Mouse (Mus musculus) gastrocnemius, postnatal 4 days (tissue): Measurements from ENCODE around the gene Fads3. TPM values are rescaled to one million over a fixed set of nuclear protein-coding genes. Genes with fewer than 3 reads are reported as not detected.

Source experiments
- DNase-seq, 2 experiments: peaks; one replicate each; pipeline ENCODE4 v3.0.0; 2021 to 2022; ENCODE audit warnings: low spot score in 2 of 2, mixed read lengths in 2 of 2
- total RNA-seq, 2 experiments: library from RNA; stranded (reverse); gene quantifications; 2 replicates each; pipeline ENCODE4 v1.2.3; 2021

The Fads3 gene
- total RNA-seq, 2 experiments from 2014 or later: 16.8 to 28.4 TPM

DNA sequence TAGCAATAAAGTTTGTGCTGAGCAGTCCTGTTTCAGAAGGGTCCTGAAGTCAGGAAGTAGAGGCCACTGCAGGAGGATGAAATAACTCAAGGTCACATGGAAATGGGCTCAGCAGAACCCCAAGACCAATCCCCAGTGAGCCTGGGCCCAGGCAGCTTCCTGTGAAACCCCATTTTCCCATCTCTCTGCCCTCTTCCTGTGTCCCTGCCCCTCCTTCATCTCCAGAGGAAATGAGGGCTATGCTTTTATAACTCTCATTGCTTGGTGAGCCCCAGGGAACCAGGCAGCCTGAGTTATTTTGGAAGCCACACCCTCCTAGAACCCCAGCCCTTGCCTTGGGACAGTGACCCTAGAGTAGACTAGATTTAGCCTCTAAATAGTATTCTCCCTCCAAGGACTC lies 8.2 kb downstream of the Fads3 start:
- no peak for DNase-seq

DNA sequence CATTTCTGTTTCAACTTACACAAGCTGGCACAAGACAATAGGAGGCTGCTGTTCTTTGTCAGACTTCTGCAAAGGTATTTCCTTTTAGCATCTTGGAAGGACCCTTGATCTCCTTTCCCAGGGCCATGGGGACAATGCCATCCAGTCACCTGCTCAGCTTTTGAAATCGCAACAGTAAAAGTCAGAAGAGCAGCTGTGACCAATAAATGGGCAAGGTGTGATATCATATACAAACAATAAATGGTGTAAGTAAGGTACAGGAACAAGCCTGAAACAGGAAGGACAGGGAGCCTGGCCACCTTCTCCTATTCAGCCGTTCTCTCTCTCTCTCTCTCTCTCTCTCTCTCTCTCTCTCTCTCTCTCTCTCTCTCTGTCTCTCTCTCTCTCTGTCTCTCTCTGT lies 9.1 kb downstream of the Fads3 start:
- no peak for DNase-seq

- DNase-seq: no peak
Measured at GRCm38 (mm10) chr19:10052698-10053097, 11.3 kb downstream of the Fads3 start.

- DNase-seq: no peak
Measured at GRCm38 (mm10) chr19:10053692-10054260, 12.4 kb downstream of the Fads3 start.

GRCm38 (mm10) chr19:10054361-10055075 lies 13.1 kb downstream of the Fads3 start:
- DNase-seq: no peak

- DNase-seq: no peak
Measured at GRCm38 (mm10) chr19:10055261-10055660, 13.9 kb downstream of the Fads3 start.

- DNase-seq: no peak
Measured at GRCm38 (mm10) chr19:10055783-10056660, 14.7 kb downstream of the Fads3 start.

GRCm38 (mm10) chr19:10056686-10057085 lies 15.3 kb downstream of the Fads3 start:
- no peak for DNase-seq

- DNase-seq: no peak
Measured at GRCm38 (mm10) chr19:10057486-10058351, 16.4 kb downstream of the Fads3 start.

- DNase-seq: no peak
Measured at GRCm38 (mm10) chr19:10058352-10058825, 17.0 kb downstream of the Fads3 start.

GRCm38 (mm10) chr19:10058876-10059427 lies 17.6 kb downstream of the Fads3 start:
- DNase-seq: no peak

DNA sequence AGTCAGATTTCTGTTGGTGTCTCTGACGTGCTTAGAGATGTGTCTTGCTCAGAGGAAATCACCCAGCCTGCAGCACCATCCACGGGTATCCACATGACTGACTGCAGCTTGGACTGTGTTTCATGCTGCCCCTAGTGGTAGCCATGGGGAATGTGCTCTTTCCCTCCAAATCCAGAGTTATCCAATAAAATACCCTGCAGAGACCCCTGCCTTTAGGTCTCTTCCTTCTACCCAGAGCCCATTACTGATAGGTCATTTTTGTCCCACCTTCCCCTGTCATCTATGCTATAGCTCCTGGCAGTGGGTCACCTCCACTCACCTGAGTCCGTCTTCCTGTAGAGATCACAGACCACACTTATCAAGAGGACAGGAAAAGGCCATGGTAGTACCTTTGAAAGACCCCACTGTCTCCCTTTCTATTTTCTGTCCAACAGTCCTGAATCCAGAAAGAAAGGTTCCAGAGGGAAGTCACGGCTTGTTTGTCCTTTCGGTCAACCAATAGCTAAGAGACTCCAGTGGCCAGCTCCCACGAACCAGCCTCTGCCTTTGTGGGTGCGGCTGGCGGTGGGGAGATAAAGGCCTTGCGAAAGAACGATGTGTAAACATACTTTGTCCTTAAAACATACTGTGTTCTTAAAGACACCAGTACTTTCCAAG lies 18.7 kb downstream of the Fads3 start:
- no peak for DNase-seq

DNA sequence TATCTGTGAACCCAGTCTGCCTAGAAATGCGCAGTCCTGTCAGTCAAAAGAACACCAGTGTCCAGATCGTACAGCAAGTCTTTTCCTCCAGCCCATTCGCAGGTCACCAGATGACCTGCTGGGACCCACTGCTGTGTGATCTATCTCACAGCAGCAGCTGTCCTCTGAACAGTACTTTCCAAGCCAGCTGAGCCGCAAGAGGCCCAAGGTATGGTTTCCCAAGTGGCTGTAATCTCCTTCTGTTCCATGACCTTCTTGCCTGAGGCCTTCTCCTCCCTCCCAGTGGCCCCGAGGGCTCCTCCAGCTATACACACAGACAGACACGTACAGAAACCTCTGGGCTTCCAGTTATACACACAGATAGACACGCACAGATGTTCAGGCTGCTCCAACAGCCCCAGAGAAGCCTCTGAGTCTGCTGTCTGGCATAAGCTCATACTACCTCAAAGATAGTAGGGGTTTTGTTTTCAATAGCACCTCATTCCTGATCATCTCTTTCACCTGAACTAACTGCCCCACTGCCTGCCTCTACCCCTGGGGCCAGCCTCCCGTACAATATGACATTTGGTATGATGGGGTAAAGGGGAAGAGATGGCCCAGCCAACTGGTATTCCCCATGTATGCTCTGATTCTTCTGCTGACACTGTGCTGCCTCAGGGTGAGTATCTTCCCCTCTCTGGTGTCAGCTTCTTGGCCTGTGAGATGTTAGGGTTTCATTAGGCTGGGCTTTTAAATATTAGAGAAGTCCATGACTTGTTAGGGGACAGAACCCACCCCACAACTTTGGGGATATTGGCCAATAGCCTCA lies 19.6 kb downstream of the Fads3 start:
- no peak for DNase-seq

DNA sequence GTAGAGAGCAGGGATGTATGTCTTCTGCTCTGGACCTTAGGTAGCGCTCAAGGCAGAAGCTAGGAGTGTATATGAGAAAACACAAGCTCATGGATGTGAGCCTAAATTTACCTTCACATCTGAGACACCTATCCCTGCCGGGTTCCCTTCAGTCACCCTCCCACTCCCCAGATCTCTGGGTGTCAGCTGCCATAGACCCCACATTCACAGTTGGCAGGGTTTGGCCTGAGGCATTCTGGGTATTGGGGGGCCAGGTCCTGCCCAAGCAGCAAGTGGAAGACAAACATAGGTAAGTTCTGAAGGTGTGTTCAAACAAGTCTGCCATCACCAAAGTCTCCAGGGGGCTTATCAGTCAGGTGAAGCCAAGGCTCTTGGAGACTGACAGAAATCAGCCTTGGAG lies 20.3 kb downstream of the Fads3 start:
- no peak for DNase-seq

- no peak for DNase-seq
Measured at GRCm38 (mm10) chr19:10062292-10062691, 20.9 kb downstream of the Fads3 start.

GRCm38 (mm10) chr19:10062862-10063261 lies 21.5 kb downstream of the Fads3 start:
- DNase-seq: no peak

DNA sequence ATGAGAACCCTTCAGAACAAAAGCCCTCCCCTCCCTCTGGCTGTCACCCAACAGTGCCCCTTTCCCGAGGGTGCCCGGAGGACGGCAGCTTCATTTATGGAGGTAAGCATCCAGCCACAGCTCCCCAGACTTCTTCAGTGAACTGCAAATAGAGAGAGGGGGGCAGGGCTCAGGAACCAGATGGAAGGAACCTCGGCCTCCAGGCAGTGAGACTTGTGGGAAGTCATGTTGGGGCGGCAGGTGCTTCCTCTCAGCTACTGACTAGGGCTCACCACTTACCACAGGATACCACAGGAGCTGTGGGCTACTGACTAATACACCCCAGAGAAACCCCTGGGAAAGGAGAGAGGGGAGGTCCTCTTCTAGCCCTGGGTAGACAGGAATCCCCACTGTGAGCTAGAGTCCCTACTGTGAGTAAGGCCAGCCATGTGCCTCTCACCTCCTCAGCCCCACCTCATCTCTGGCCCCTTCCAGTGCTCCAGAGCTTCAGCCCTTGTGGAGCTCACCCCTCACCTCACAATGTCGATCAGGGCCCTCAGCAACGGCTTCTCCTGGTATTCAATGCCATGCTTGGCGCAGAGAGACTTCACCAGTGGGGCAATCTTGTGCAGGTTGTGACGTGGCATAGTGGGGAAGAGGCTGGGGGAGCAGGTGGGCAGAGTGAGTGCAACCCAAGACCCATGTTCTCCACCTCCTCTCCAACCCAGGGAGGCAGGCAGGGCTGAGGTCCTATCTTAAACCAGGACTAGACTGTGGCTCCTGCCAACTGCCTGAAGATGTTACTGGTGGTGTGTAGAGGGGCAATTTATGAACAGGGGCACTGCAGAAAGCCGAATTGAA lies 23.0 kb downstream of the Fads3 start:
- DNase-seq: no peak

GRCm38 (mm10) chr19:10065465-10066188 lies 24.3 kb downstream of the Fads3 start:
- no peak for DNase-seq
